Mouse (Mus musculus) olfactory bulb, adult 2 months (tissue): ENCODE measurements around the gene Bpifb6. TPM values are rescaled to one million over a fixed set of nuclear protein-coding genes. Genes with fewer than 3 reads are reported as not detected.
A peak's percentile ranks its signal among the peaks of the same experiment; 100 is the strongest.

ENCODE experiments used
- H3K27ac ChIP-seq: fragments of 200-500 bp; 2 replicates; pipeline ENCODE4 v1.5.1; 2012; ENCODE audit warnings: low read depth, low read length; ENCODE audit not compliant: insufficient read depth
- H3K4me1 ChIP-seq: fragments of 200-500 bp; 2 replicates; pipeline ENCODE4 v1.6.1; 2012; ENCODE audit warnings: low read length; ENCODE audit not compliant: control insufficient read depth, insufficient read depth
- H3K4me3 ChIP-seq: fragments of 200-500 bp; 2 replicates; pipeline ENCODE4 v1.5.1; 2012; ENCODE audit warnings: mild to moderate bottlenecking, low read depth, low read length, moderate library complexity; ENCODE audit not compliant: insufficient read depth
- CTCF ChIP-seq: fragments of 200-500 bp; IDR thresholded peaks from 2 replicates; pipeline ENCODE4 v1.5.1; 2012; ENCODE audit warnings: low read depth, mild to moderate bottlenecking, low read length, moderate library complexity; ENCODE audit not compliant: insufficient read depth
- POLR2A ChIP-seq: fragments of 200-500 bp; IDR thresholded peaks from 2 replicates; pipeline ENCODE4 v1.6.1; 2012; ENCODE audit warnings: mild to moderate bottlenecking, low read depth, low read length, moderate library complexity; ENCODE audit not compliant: insufficient read depth
- WGBS: fragments of 180-500 bp; shearing (Covaris S2); methylation state at CpG from one replicate; pipeline ENCODE4 v1.1.7; 2018; 5-methylcytosine and 5-hydroxymethylcytosine counted together
- polyA plus RNA-seq: library from polyadenylated mRNA; stranded (reverse); fragments of >200 nt; gene quantifications from 2 replicates; pipeline ENCODE4 v1.2.4, GENCODE M21; 2012; ENCODE audit warnings: low replicate concordance; ENCODE audit not compliant: missing spikeins, insufficient read depth, insufficient read length

Bpifb6 gene
- polyA plus RNA-seq, 1 experiment: not detected

DNA sequence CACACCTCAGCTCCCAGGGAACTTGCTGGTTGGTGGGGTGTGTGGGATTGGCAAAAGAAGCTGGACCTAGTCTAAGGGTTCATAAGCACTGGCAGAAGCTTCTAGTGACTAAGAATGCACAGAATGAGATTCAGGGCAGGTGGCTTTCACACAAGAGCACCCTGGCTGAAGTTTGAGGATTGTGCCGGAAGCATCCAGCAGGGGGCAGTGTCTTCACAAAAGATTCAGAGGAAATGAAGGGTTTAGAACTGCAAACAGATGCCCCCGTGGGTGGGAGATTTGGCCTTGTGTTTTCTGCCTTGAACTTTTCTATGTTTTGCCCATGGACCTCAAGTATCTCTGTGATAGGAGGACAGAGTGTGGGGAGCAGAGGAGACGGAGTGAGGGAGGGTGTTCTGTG, 43.3 kb downstream of the Bpifb6 start:
- TF ChIP-seq CTCF: peak; percentile 58
- TF ChIP-seq POLR2A: no peak
- no peak overlapping the region for H3K4me3 ChIP-seq
- 27% methylated on average over 3 of the region's 3 CpGs for WGBS
- H3K4me1 ChIP-seq: no peaks in the 10 kb centered on the region
- no peak overlapping the region for H3K27ac ChIP-seq

GRCm38 (mm10) chr2:153944567-153944966, 44.4 kb downstream of the Bpifb6 start:
- WGBS: 89% methylated on average over 8 of the region's 8 CpGs
- no peak for TF ChIP-seq POLR2A
- no peak for TF ChIP-seq CTCF
- no peak overlapping the region for H3K4me3 ChIP-seq
- H3K4me1 ChIP-seq: no peaks in the 10 kb centered on the region
- H3K27ac ChIP-seq: no peak overlapping the region

GRCm38 (mm10) chr2:153952897-153953296, 52.7 kb downstream of the Bpifb6 start:
- Histone ChIP-seq H3K4me3 (no peak overlapping the region), H3K27ac (no peak overlapping the region), H3K4me1 (no peaks in the 10 kb centered on the region)
- 28% methylated on average over 6 of the region's 6 CpGs for WGBS
- TF ChIP-seq CTCF (no peak), POLR2A (no peak)

DNA sequence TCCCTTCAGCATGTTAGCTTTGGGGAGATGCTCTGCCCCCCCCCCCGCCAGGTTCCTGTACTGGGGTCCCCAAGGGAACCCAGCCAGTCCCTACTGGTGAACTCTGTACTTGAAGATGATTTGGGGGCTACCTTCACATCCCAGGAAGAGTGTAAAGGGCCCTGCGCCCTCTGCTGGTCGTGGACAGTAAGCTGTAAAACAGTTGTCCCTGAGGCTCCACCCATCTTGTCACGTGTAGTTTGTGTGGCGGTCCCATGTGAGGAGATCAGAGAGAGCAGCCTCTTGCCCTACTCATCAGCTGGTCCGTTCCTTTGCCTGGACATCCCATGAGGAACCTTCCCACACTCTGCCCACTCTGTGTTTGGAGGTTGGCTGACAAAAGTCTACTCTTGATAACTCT, 53.6 kb downstream of the Bpifb6 start:
- H3K4me3 ChIP-seq: no peak overlapping the region
- WGBS: 9% methylated on average over 6 of the region's 6 CpGs
- no peak overlapping the region for H3K27ac ChIP-seq
- TF ChIP-seq CTCF (no peak), POLR2A (no peak)
- H3K4me1 ChIP-seq: no peaks in the 10 kb centered on the region

Other genes with a start within 250 kb of the Bpifb6 start
- gene Dnmt3c, start 203.7 kb upstream of the Bpifb6 start, polyA plus RNA-seq: not detected in 2 replicates
- gene Mapre1, start 159.1 kb upstream of the Bpifb6 start, polyA plus RNA-seq: 41.3 and 62.3 TPM in 2 replicates
- gene Efcab8, start 120.5 kb upstream of the Bpifb6 start, polyA plus RNA-seq: not detected in 2 replicates
- not detected in 2 replicates for gene Sun5, start 29.3 kb upstream of the Bpifb6 start, polyA plus RNA-seq
- gene Bpifb2, start 25.3 kb upstream of the Bpifb6 start, polyA plus RNA-seq: not detected in 2 replicates
- gene Bpifb3, start 17.8 kb downstream of the Bpifb6 start, polyA plus RNA-seq: not detected in 2 replicates
- gene Bpifb4, start 37.8 kb downstream of the Bpifb6 start, polyA plus RNA-seq: not detected in 2 replicates
- gene Bpifa6, start 74.6 kb downstream of the Bpifb6 start, polyA plus RNA-seq: not detected in 2 replicates
- gene Bpifa2, start 107.9 kb downstream of the Bpifb6 start, polyA plus RNA-seq: not detected in 2 replicates
- gene Bpifa3, start 229.9 kb downstream of the Bpifb6 start, polyA plus RNA-seq: not detected in 2 replicates
- gene Bpifa1, start 242.5 kb downstream of the Bpifb6 start, polyA plus RNA-seq: not detected in 2 replicates